Mouse (Mus musculus) limb, embryonic 14.5 days (tissue): ENCODE data around the gene Gm42742. TPM values are rescaled to one million over a fixed set of nuclear protein-coding genes. Genes with fewer than 3 reads are reported as not detected.
A peak's percentile ranks its signal among the peaks of the same experiment; 100 is the strongest.

Experiments used
- ATAC-seq: fragments of 200-750 bp; cut with Nextera tagmentation; 2 replicates; pipeline ENCODE4 v1.8.0; 2017; ENCODE audit warnings: low read depth, moderate number of reproducible peaks, moderate TSS enrichment; ENCODE audit not compliant: low FRiP score
- DNase-seq: peaks from one replicate; pipeline ENCODE4 v3.0.0-alpha.2; 2015; ENCODE audit warnings: low spot score
- H3K27ac ChIP-seq: fragments of 300-500 bp; sonication (generic); replicated peaks from 2 replicates; pipeline ENCODE4 v1.5.1; 2014; ENCODE audit warnings: low read depth, mild to moderate bottlenecking, low read length, moderate library complexity, mixed read lengths
- H3K27me3 ChIP-seq: fragments of 300-500 bp; sonication (generic); 2 replicates; pipeline ENCODE4 v1.6.1; 2014; ENCODE audit warnings: low read length, mixed read lengths; ENCODE audit not compliant: control insufficient read depth, insufficient read depth
- H3K36me3 ChIP-seq: fragments of 300-500 bp; sonication (generic); 2 replicates; pipeline ENCODE4 v1.6.1; 2014; ENCODE audit warnings: mild to moderate bottlenecking, low read length, moderate library complexity, mixed read lengths; ENCODE audit not compliant: control insufficient read depth, insufficient read depth
- H3K4me1 ChIP-seq: fragments of 300-500 bp; sonication (generic); 2 replicates; pipeline ENCODE4 v1.6.1; 2014; ENCODE audit warnings: antibody characterized with exemption, low read length, mixed read lengths; ENCODE audit not compliant: control insufficient read depth, insufficient read depth
- H3K4me2 ChIP-seq: fragments of 300-500 bp; sonication (generic); replicated peaks from 2 replicates; pipeline ENCODE4 v1.6.1; 2014; ENCODE audit warnings: low read depth, mild to moderate bottlenecking, low read length, moderate library complexity; ENCODE audit not compliant: severe bottlenecking
- H3K4me3 ChIP-seq: fragments of 300-500 bp; sonication (generic); replicated peaks from 2 replicates; pipeline ENCODE4 v1.5.1; 2014; ENCODE audit warnings: low read length
- H3K9ac ChIP-seq: fragments of 300-500 bp; sonication (generic); 2 replicates; pipeline ENCODE4 v1.6.1; 2014; ENCODE audit warnings: mild to moderate bottlenecking, low read depth, low read length, moderate library complexity; ENCODE audit not compliant: severe bottlenecking
- H3K9me3 ChIP-seq: fragments of 300-500 bp; sonication (generic); 2 replicates; pipeline ENCODE4 v1.6.1; 2016; ENCODE audit warnings: low read length; ENCODE audit not compliant: control insufficient read depth
- POLR2A ChIP-seq: fragments of 200-500 bp; IDR thresholded peaks from 2 replicates; pipeline ENCODE4 v1.8.0; 2012; ENCODE audit warnings: inconsistent platforms, mild to moderate bottlenecking, moderate library complexity, borderline replicate concordance; ENCODE audit not compliant: insufficient read depth, insufficient read length; ENCODE audit errors: extremely low read depth
- WGBS: fragments of 180-500 bp; shearing (Covaris S2); extraction: QIAGEN DNeasy Blood & Tissue Kit; methylation state at CpG from one replicate; pipeline ENCODE4 v1.1.7; 2014; 5-methylcytosine and 5-hydroxymethylcytosine counted together
- polyA plus RNA-seq, 2 experiments: library from polyadenylated mRNA; depleted of rRNA in 1 of 2; stranded (reverse) in 1 of 2; unstranded in 1 of 2; fragments of >200 nt; fragmentation: Nextera tagmentation in 1 of 2; extraction: Ambion mirVana in 1 of 2; gene quantifications; 2 replicates each; pipeline versions ENCODE4 v1.2.1 to v1.2.3; 2012 to 2014

Gm42742 gene
- polyA plus RNA-seq, 2 experiments, result 37.7 to 143 TPM

DNA sequence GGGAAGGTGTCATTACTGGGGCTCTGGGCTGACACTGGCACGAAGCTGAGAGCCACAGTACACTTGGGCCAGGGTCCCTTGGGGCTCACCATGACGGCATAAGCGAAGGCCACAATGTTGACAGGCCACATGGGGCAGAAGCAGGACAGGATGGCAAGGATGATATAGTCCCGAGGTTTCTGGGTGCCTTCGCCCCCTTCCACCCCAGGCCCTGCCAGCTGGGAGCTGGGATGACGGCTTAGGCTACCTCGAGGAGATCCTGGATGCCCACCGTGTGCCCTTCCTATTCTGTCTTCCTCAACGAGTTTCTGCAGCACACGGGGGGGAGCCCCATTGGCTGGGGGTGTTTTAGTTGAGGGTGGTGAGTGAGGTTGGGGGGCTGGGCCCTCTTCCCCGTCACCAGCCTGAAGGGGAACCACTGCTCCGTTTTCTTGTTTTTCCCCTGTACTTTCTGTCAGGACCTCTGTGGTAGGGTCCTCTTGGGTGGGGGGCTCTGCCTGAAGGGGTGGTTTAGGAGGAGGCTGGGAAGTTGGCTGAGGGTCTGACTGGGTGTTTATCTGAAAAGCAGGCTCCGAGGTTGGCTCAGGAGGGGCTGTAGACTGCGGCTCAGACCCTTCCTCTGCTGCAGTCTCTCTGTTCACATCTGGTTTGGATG lies 1.5 kb downstream of the Gm42742 start:
- no peak for DNase-seq
- no peaks in the 10 kb centered on the region for H3K9me3 ChIP-seq
- WGBS, result 74% methylated on average over 14 of the region's 14 CpGs
- H3K4me2 ChIP-seq, result peak overlapping the region; percentile 85
- peaks cover 62% of the 10 kb centered on the region for H3K4me1 ChIP-seq
- peak overlapping the region; percentile 61 for H3K4me3 ChIP-seq
- no peaks in the 10 kb centered on the region for H3K27me3 ChIP-seq
- TF ChIP-seq POLR2A, result no peak
- H3K9ac ChIP-seq, result peak overlapping the region; percentile 72
- H3K36me3 ChIP-seq, result peaks cover 44% of the 10 kb centered on the region
- ATAC-seq, result no peak
- H3K27ac ChIP-seq, result peak overlapping the region; percentile 76

DNA sequence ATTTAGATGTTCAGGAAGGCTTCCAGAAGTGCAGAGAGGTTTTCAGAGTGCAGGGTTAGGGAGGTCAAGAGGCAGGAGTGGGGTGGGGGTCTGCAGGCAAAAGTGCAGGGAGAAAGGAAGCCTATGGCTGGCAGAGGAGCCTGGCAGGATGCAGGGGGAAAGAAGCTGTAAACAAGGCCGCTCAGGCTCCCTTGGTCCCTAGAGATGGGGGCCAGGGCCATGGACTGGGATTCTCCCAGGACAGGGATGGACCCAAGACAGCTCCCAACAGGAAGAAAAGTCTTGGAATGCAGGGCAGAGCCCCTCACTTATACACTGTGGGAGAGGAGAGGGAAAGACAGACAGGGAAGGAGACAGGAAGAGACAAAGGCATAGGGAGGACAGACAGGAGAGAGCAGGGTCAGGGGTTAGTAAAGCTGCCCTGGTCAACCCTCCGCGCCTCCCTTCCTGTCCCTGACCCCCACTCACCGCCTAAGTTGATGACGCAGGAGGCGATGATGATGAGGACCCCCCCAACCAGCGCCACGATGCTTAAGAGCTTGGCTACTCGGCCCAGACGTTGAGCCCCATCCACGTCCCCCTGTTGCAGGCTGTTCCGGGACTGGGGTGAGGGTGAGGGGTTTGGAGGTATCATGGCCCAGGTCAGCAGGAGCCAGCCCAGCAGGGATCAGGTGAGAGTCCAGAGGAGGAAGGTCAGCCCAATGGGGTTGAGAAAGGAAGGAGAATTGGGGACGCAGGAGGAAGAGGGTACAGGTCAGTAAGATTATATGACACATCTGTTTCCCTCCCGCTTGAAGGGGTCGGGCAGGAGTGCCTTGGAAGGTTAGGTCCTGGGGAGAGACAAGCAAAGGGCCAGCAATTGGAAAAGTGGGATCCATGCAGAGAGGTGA lies 2.2 kb downstream of the Gm42742 start:
- peak overlapping the region; percentile 61 for H3K4me3 ChIP-seq

DNA sequence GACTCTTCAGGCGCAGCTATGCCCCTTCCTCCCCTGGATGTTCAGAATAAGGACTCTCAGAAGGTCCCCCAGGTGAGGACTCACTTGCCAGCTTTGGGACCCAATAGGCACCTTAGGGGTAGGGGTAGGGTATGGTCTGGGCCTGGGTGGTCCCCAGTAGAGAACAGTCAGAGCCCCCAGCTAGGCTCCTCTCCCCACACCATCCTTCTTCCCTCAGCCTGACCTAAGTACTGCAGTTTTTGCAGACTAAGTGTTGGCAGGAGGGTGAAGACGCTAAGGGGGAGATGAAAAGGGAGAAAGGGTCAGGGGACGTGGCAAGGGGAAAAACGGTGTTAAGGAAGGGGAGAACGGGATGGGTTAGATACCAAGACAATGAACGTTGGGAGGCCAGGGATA lies 2.9 kb downstream of the Gm42742 start:
- H3K4me1 ChIP-seq, result peaks cover 47% of the 10 kb centered on the region
- peak overlapping the region; percentile 75 for H3K4me3 ChIP-seq

More for the DNA sequence above, 2.2 kb downstream of the Gm42742 start:
- no peaks in the 10 kb centered on the region for H3K27me3 ChIP-seq
- H3K4me1 ChIP-seq, result peaks cover 54% of the 10 kb centered on the region
- DNase-seq, result no peak
- no peak for ATAC-seq
- H3K9me3 ChIP-seq, result no peaks in the 10 kb centered on the region
- H3K36me3 ChIP-seq, result peaks cover 44% of the 10 kb centered on the region
- 0 out of 2 replicates have a peak overlapping the region, but pooled peaks have one; percentile 61 for H3K27ac ChIP-seq
- 83% methylated on average over 15 of the region's 15 CpGs for WGBS
- H3K4me2 ChIP-seq, result peak overlapping the region; percentile 85
- TF ChIP-seq POLR2A, result no peak
- H3K9ac ChIP-seq, result peak overlapping the region; percentile 72

DNA sequence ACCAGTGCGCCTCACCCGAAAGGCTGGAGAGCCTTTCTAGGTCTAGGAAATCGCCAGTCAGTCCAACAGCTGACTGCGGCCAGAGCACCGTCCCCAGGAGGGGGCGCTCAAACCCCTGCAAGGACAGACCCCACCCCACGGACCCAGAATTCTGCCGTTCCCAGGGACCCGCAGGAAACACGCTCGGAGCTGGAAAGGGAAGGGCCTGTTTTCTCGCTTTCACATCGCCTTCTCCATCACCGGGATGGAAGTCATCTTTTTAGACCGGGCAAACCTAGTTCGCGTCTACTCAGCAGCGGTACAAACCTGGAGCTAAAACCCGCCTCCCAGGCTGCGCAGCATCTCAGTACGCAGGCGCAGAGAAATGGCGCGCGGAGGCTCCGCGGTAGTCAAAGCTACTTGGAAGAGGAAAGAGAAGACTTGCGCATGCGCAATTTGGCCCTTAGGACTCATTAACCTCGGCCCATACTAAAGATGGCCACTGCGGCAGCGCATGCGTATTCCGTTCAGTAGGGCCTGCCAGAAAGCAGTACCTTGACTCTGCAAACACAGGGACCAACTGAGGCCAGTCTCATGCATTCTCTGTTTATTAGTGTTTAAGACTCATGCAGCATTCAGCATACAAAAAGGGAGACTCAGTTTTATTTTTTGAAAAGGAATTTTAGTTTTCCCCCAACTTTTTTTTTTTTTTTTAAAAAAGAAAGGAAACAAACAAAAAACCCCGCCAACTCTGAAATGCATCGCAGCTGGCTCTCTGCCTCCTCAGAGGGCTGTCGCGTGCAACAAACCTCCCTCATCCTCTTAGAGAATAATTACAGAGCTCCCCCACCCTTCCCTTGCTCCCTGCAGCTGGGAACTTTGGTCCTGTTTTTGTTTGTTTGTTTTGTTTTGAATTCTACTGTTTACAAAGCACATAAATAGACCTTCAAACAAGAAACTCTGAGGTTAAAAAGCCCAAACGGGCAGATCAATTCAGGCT lies 3.6 kb downstream of the Gm42742 start, which contains the start of gene Pagr1a:
TSS of gene Pagr1a (minus strand) at position 382 of the 979 bp plus-strand sequence.
- 3% methylated on average over 39 of the region's 39 CpGs for WGBS
- Histone ChIP-seq H3K36me3 (peaks cover 42% of the 10 kb centered on the region), H3K27ac (peak within 1 kb of the TSS; percentile 93), H3K9me3 (no peaks in the 10 kb centered on the region), H3K9ac (peak within 1 kb of the TSS; percentile 80), H3K4me3 (peak within 1 kb of the TSS; percentile 75), H3K27me3 (no peaks in the 10 kb centered on the region), H3K4me2 (peak within 1 kb of the TSS; percentile 90), H3K4me1 (peaks cover 42% of the 10 kb centered on the region)
- peak; percentile 20; the same call in 1 of the 2 replicates for TF ChIP-seq POLR2A
- DNase-seq, result peak; percentile 100
- ATAC-seq, result peak; percentile 85

More for the DNA sequence above, 2.9 kb downstream of the Gm42742 start:
- Histone ChIP-seq H3K4me2 (peak overlapping the region; percentile 24), H3K27me3 (no peaks in the 10 kb centered on the region), H3K36me3 (peaks cover 43% of the 10 kb centered on the region), H3K9ac (peak overlapping the region; percentile 22), H3K9me3 (no peaks in the 10 kb centered on the region), H3K27ac (peak overlapping the region; percentile 61)
- DNase-seq (no peak), ATAC-seq (no peak)
- 55% methylated on average over 6 of the region's 6 CpGs for WGBS
- TF ChIP-seq POLR2A, result no peak
